Comparison of ENCODE assay signal across 32 mouse cellular contexts in the genomic region with DNA sequence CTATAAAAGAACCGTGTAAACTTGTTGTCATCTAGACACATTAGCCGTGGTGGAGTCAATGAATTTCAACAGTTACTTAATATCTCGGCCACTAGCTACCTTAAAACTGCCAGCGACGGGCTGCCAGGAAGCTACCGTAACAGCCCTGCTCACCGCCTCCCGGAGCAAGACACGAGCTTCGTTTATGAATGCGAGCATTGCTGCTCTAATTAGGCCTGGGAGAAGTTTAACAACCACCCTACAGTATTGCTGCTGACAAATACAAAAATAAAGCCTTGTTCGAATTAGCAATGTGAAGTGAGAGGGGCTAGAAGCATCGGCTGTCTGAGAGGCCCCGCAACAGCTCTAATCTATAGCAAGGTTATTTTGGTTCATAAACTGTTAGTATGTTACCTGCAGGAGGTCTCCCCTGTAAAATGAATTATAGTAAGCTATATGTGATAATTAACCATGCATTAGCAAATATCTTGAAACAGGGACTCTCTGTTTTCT. TPM values are rescaled to one million over a fixed set of nuclear protein-coding genes. Genes with fewer than 3 reads are reported as not detected.
A peak's percentile ranks its signal among the peaks of the same experiment; 100 is the strongest.
DNase-seq lines count a peak whose midpoint lies in the region; ATAC-seq and TF ChIP-seq lines count a peak whose summit lies in the region.
"Had no signal": no experiment of that assay in that cellular context is flagged by ENCODE, and none has a peak within 500 bp of the region (broad histone marks: within the 10 kb centered on the region; RNA-seq: fewer than 3 reads in every experiment).

No protein-coding gene starts in this region.

- no peak overlapping the region for H3K9ac ChIP-seq in hindbrain, postnatal 0 days (replicated peaks; ENCODE audit: low read length)
- H3K9ac ChIP-seq in hindbrain, embryonic 14.5 days = no peak overlapping the region
- H3K9ac ChIP-seq in limb, embryonic 13.5 days = no peak overlapping the region
- H3K9ac ChIP-seq: embryonic facial prominence, embryonic 13.5 days; heart, embryonic 15.5 days; hindbrain, embryonic 12.5 days; liver, embryonic 12.5 days; liver, postnatal 0 days; neural tube, embryonic 15.5 days had no signal

- WGBS in hindbrain, postnatal 0 days = 50% methylated on average over 14 of the region's 14 CpGs
- 66% methylated on average over 14 of the region's 14 CpGs for WGBS in hindbrain, embryonic 14.5 days
- WGBS in limb, embryonic 13.5 days = 35% methylated on average over 14 of the region's 14 CpGs

- ATAC-seq in hindbrain, postnatal 0 days = no peak
- no peak for ATAC-seq in hindbrain, embryonic 14.5 days (ENCODE audit: low FRiP score)
- ATAC-seq in limb, embryonic 13.5 days (ENCODE audit: low FRiP score, low read depth) = no peak
- ATAC-seq in cerebellum, adult (ENCODE audit: insufficient number of reproducible peaks, low FRiP score, low TSS enrichment) = no peak
- ATAC-seq: activated CD4-positive, CD25-positive, alpha-beta regulatory T cell, adult 4 months; intestine, postnatal 0 days; liver, embryonic 12.5 days; liver, postnatal 0 days had no signal

- H3K27ac ChIP-seq in hindbrain, postnatal 0 days = no peak overlapping the region
- no peak overlapping the region for H3K27ac ChIP-seq in hindbrain, embryonic 14.5 days
- no peak overlapping the region for H3K27ac ChIP-seq in limb, embryonic 13.5 days
- H3K27ac ChIP-seq: embryonic facial prominence, embryonic 13.5 days; heart, embryonic 10.5 days; heart, embryonic 15.5 days; hindbrain, embryonic 12.5 days; liver, embryonic 12.5 days; neural tube, embryonic 15.5 days had no signal

- no peaks in the 10 kb centered on the region for H3K9me3 ChIP-seq in hindbrain, postnatal 0 days (ENCODE audit: low read length)
- no peaks in the 10 kb centered on the region for H3K9me3 ChIP-seq in hindbrain, embryonic 14.5 days (ENCODE audit: control insufficient read depth, low read length)
- no peaks in the 10 kb centered on the region for H3K9me3 ChIP-seq in limb, embryonic 13.5 days
- H3K9me3 ChIP-seq: heart, embryonic 10.5 days; heart, embryonic 15.5 days; hindbrain, embryonic 12.5 days; liver, embryonic 12.5 days; neural tube, embryonic 15.5 days had no signal

- H3K4me1 ChIP-seq in hindbrain, postnatal 0 days (ENCODE audit: insufficient read depth, low read length) = no peaks in the 10 kb centered on the region
- no peaks in the 10 kb centered on the region for H3K4me1 ChIP-seq in hindbrain, embryonic 14.5 days (replicated peaks; ENCODE audit: control insufficient read depth, insufficient read depth, low read length)
- H3K4me1 ChIP-seq in limb, embryonic 13.5 days = 0 out of 2 replicates have a peak, but pooled peaks cover 3% of the 10 kb centered on the region
- H3K4me1 ChIP-seq: heart, embryonic 10.5 days; heart, embryonic 15.5 days; hindbrain, embryonic 12.5 days; liver, embryonic 12.5 days had no signal

- H3K4me3 ChIP-seq in hindbrain, postnatal 0 days (ENCODE audit: low read length) = no peak overlapping the region
- no peak overlapping the region for H3K4me3 ChIP-seq in hindbrain, embryonic 14.5 days (replicated peaks; ENCODE audit: low read length)
- H3K4me3 ChIP-seq in limb, embryonic 13.5 days = no peak overlapping the region
- H3K4me3 ChIP-seq: embryonic facial prominence, embryonic 13.5 days; heart, embryonic 10.5 days; heart, embryonic 15.5 days; hindbrain, embryonic 12.5 days; liver, embryonic 12.5 days; neural tube, embryonic 15.5 days had no signal

- H3K4me2 ChIP-seq in hindbrain, postnatal 0 days (ENCODE audit: low read depth, low read length) = no peak overlapping the region
- H3K4me2 ChIP-seq in hindbrain, embryonic 14.5 days (replicated peaks) = no peak overlapping the region
- H3K4me2 ChIP-seq in limb, embryonic 13.5 days (replicated peaks) = peak overlapping the region; percentile 17; the same call in 1 of the 2 replicates
- H3K4me2 ChIP-seq: embryonic facial prominence, embryonic 13.5 days; heart, embryonic 15.5 days; hindbrain, embryonic 12.5 days; liver, embryonic 12.5 days; neural tube, embryonic 15.5 days had no signal

- H3K36me3 ChIP-seq in hindbrain, postnatal 0 days (ENCODE audit: insufficient read depth, low read length) = no peaks in the 10 kb centered on the region
- H3K36me3 ChIP-seq in hindbrain, embryonic 14.5 days (replicated peaks; ENCODE audit: control insufficient read depth, insufficient read depth) = no peaks in the 10 kb centered on the region
- no peaks in the 10 kb centered on the region for H3K36me3 ChIP-seq in limb, embryonic 13.5 days
- H3K36me3 ChIP-seq: embryonic facial prominence, embryonic 13.5 days; heart, embryonic 10.5 days; heart, embryonic 15.5 days; hindbrain, embryonic 12.5 days; liver, embryonic 12.5 days; neural tube, embryonic 15.5 days had no signal

- no peaks in the 10 kb centered on the region for H3K27me3 ChIP-seq in hindbrain, postnatal 0 days (ENCODE audit: insufficient read depth, low read length)
- no peaks in the 10 kb centered on the region for H3K27me3 ChIP-seq in hindbrain, embryonic 14.5 days (ENCODE audit: control insufficient read depth, insufficient read depth, low read length)
- peaks cover 11% of the 10 kb centered on the region for H3K27me3 ChIP-seq in limb, embryonic 13.5 days
- H3K27me3 ChIP-seq: CH12.LX; embryonic facial prominence, embryonic 13.5 days; heart, embryonic 15.5 days; hindbrain, embryonic 12.5 days; liver, embryonic 12.5 days; neural tube, embryonic 15.5 days had no signal

- TF ChIP-seq CTCF in hindbrain, postnatal 0 days (IDR thresholded peaks at IDR 0.05; ENCODE audit: low read depth) = no peak

- DNase-seq in embryo, embryonic 11 days = peak; percentile 7
- DNase-seq in embryo, embryonic 10 days (ENCODE audit: low spot score) = no peak
- peak; percentile 31 for DNase-seq in hindbrain, postnatal 0 days (ENCODE audit: low spot score)
- DNase-seq in hindbrain, embryonic 14.5 days (ENCODE audit: low spot score) = no peak
- DNase-seq in retina, postnatal 1 day = peak; percentile 27
- DNase-seq in retina, embryonic 14.5 days (ENCODE audit: low spot score) = no peak
- DNase-seq: adrenal gland, adult 2 months; adrenal gland, postnatal 36 days; cerebellum, adult 11 months; cerebellum, adult 9-10 months; cerebellum, postnatal 36 days; gastrocnemius, postnatal 14 days; kidney, adult 9 months; kidney, postnatal 10 days; layer of hippocampus, adult 9-11 months; liver, postnatal 0 days; thymus, postnatal 4 days had no signal

RNA-seq across cellular contexts. Expression of a gene that starts 58.9 kb away (rescaled TPM):
- total RNA-seq in hindbrain, postnatal 0 days (2014; rRNA removed) = 15.3 and 17.6 TPM in 2 replicates
- 2.4 and 3.0 TPM in 2 replicates for polyA plus RNA-seq in hindbrain, postnatal 0 days (2015; fragmentation: Nextera tagmentation; extraction: Ambion mirVana)
- polyA plus RNA-seq in hindbrain, embryonic 14.5 days (2014; fragmentation: Nextera tagmentation; extraction: Ambion mirVana) = 4.8 and 6.2 TPM in 2 replicates
- polyA plus RNA-seq in limb, embryonic 13.5 days (2015; fragmentation: Nextera tagmentation; extraction: Ambion mirVana) = 0.49 and 0.52 TPM in 2 replicates
- total RNA-seq: CH12.LX; ES-E14; granulocyte monocyte progenitor cell, adult 5-6 weeks; heart, postnatal 25 days had no signal
- polyA plus RNA-seq: activated CD4-positive, CD25-positive, alpha-beta regulatory T cell, adult 4 months; C2C12; intestine, postnatal 0 days; liver, embryonic 12.5 days; liver, postnatal 0 days had no signal

Comparison
In these comparisons a context has a peak if more than half of its experiments do, and no peak if none do; other contexts are left out.
1. DNase-seq: peak in embryo, embryonic 11 days (single experiment), hindbrain, postnatal 0 days (single experiment) and retina, postnatal 1 day (single experiment); none in embryo, embryonic 10 days (single experiment), hindbrain, embryonic 14.5 days (single experiment) and retina, embryonic 14.5 days (single experiment).